Mouse (Mus musculus) thymus, adult 2 months (tissue): Measurements from ENCODE around the gene Kcna7. TPM values are rescaled to one million over a fixed set of nuclear protein-coding genes. Genes with fewer than 3 reads are reported as not detected.

Source experiments
- DNase-seq: peaks from one replicate; pipeline ENCODE4 v3.0.0; 2021
- H3K27ac ChIP-seq: fragments of 200-500 bp; 2 replicates; pipeline ENCODE4 v1.5.1; 2012; ENCODE audit warnings: low read length, control low read depth; ENCODE audit not compliant: control insufficient read depth, insufficient read depth
- H3K27me3 ChIP-seq: fragments of 200-500 bp; 2 replicates; pipeline ENCODE4 v1.6.1; 2012; ENCODE audit warnings: mild to moderate bottlenecking, low read length, moderate library complexity, mixed read lengths; ENCODE audit not compliant: control insufficient read depth, insufficient read depth
- H3K36me3 ChIP-seq: fragments of 200-500 bp; 2 replicates; pipeline ENCODE4 v1.6.1; 2012; ENCODE audit warnings: mild to moderate bottlenecking, low read length, moderate library complexity; ENCODE audit not compliant: control insufficient read depth, insufficient read depth
- H3K4me1 ChIP-seq: fragments of 200-500 bp; replicated peaks from 2 replicates; pipeline ENCODE4 v1.6.1; 2012; ENCODE audit warnings: low read length; ENCODE audit not compliant: control insufficient read depth, insufficient read depth
- H3K4me3 ChIP-seq: fragments of 200-500 bp; 2 replicates; pipeline ENCODE4 v1.5.1; 2012; ENCODE audit warnings: mild to moderate bottlenecking, low read length, control low read depth, moderate library complexity; ENCODE audit not compliant: control insufficient read depth, insufficient read depth
- CTCF ChIP-seq: fragments of 200-500 bp; IDR thresholded peaks from 2 replicates; pipeline ENCODE4 v1.5.1; 2012; ENCODE audit warnings: mild to moderate bottlenecking, control low read depth, low read length, moderate library complexity, borderline replicate concordance; ENCODE audit not compliant: control insufficient read depth, poor library complexity, insufficient read depth; ENCODE audit errors: extremely low read depth
- POLR2A ChIP-seq: fragments of 200-500 bp; IDR thresholded peaks from 2 replicates; pipeline ENCODE4 v1.6.1; 2012; ENCODE audit warnings: mild to moderate bottlenecking, low read length, control low read depth, moderate library complexity; ENCODE audit not compliant: control insufficient read depth, poor library complexity, insufficient read depth; ENCODE audit errors: extremely low read depth
- WGBS: fragments of 180-500 bp; shearing (Covaris S2); methylation state at CpG from one replicate; pipeline ENCODE4 v1.1.7; 2018; 5-methylcytosine and 5-hydroxymethylcytosine counted together
- polyA plus RNA-seq: library from polyadenylated mRNA; depleted of rRNA; stranded (reverse); fragments of >200 nt; gene quantifications from 2 replicates; pipeline ENCODE4 v1.2.3, GENCODE M21; 2012

Gene Kcna7
- polyA plus RNA-seq, 1 experiment = 1.1 TPM

- peaks cover 45% of the 10 kb centered on the region for H3K36me3 ChIP-seq
- WGBS = 89% methylated on average over 6 of the region's 6 CpGs
These were observed 15.1 kb downstream of the Kcna7 start, which contains the start of gene Lhb for GRCm38 (mm10) chr7:45420615-45420919. Lhb (plus strand) TSS chr7:45420820.

GRCm38 (mm10) chr7:45421194-45421593 is 15.7 kb downstream of the Kcna7 start:
- WGBS = over 99% methylated on average over 14 of the region's 14 CpGs

More at GRCm38 (mm10) chr7:45420615-45420919, 15.1 kb downstream of the Kcna7 start, which contains the start of gene Lhb:
- H3K4me1 ChIP-seq = peaks cover 3% of the 10 kb centered on the region
- no peak within 1 kb of the TSS for H3K27ac ChIP-seq
- no peak for TF ChIP-seq CTCF
- TF ChIP-seq POLR2A = no peak
- H3K27me3 ChIP-seq = peaks cover 10% of the 10 kb centered on the region; the same call in 1 of the 2 replicates
- DNase-seq = no peak
- no peak within 1 kb of the TSS for H3K4me3 ChIP-seq

GRCm38 (mm10) chr7:45426556-45426955 is 21.1 kb downstream of the Kcna7 start:
- whole genome bisulfite sequencing = 94% methylated on average over 8 of the region's 8 CpGs

More at GRCm38 (mm10) chr7:45421194-45421593, 15.7 kb downstream of the Kcna7 start:
- peaks cover 5% of the 10 kb centered on the region; the same call in 1 of the 2 replicates for H3K27me3 ChIP-seq
- TF ChIP-seq POLR2A (no peak), CTCF (no peak)
- no peaks in the 10 kb centered on the region for H3K4me1 ChIP-seq
- peaks cover 45% of the 10 kb centered on the region for H3K36me3 ChIP-seq
- DNase-seq = no peak
- H3K4me3 ChIP-seq = no peak overlapping the region
- no peak overlapping the region for H3K27ac ChIP-seq

GRCm38 (mm10) chr7:45433835-45434202 is 28.4 kb downstream of the Kcna7 start:
- under 1% methylated on average over 7 of the region's 7 CpGs for WGBS
- Histone ChIP-seq H3K36me3 (peaks cover 7% of the 10 kb centered on the region), H3K4me1 (peaks cover 22% of the 10 kb centered on the region), H3K27me3 (no peaks in the 10 kb centered on the region), H3K27ac (peak overlapping the region; percentile 38; the same call in 1 of the 2 replicates), H3K4me3 (peak overlapping the region; percentile 74)
- DNase-seq = no peak
- TF ChIP-seq CTCF (no peak), POLR2A (0 out of 2 replicates have a peak, but pooled peaks have one; percentile 10)

More at GRCm38 (mm10) chr7:45426556-45426955, 21.1 kb downstream of the Kcna7 start:
- TF ChIP-seq POLR2A (no peak), CTCF (no peak)
- H3K4me3 ChIP-seq = no peak overlapping the region
- no peaks in the 10 kb centered on the region for H3K4me1 ChIP-seq
- no peaks in the 10 kb centered on the region for H3K27me3 ChIP-seq
- no peak for DNase-seq
- H3K36me3 ChIP-seq = peaks cover 50% of the 10 kb centered on the region
- H3K27ac ChIP-seq = no peak overlapping the region

GRCm38 (mm10) chr7:45434203-45435015 is 29.0 kb downstream of the Kcna7 start, which contains the start of gene Gys1:
Gys1 (plus strand) TSS chr7:45434844.
- Histone ChIP-seq H3K4me3 (peak within 1 kb of the TSS; percentile 74), H3K27me3 (no peaks in the 10 kb centered on the region), H3K27ac (peak within 1 kb of the TSS; percentile 77; the same call in 1 of the 2 replicates), H3K36me3 (peaks cover under 1% of the 10 kb centered on the region; the same call in 1 of the 2 replicates), H3K4me1 (peaks cover 22% of the 10 kb centered on the region)
- peak; percentile 100 for DNase-seq
- TF ChIP-seq POLR2A (peak; percentile 16), CTCF (peak; percentile 97)
- WGBS = under 1% methylated on average over 45 of the region's 45 CpGs

GRCm38 (mm10) chr7:45435038-45435437 is 29.6 kb downstream of the Kcna7 start:
- 6% methylated on average over 16 of the region's 16 CpGs for WGBS
- no peak for TF ChIP-seq CTCF
- TF ChIP-seq POLR2A = no peak
- Histone ChIP-seq H3K36me3 (no peaks in the 10 kb centered on the region), H3K4me1 (peaks cover 22% of the 10 kb centered on the region), H3K27me3 (no peaks in the 10 kb centered on the region), H3K4me3 (peak overlapping the region; percentile 53), H3K27ac (no peak overlapping the region)
- no peak for DNase-seq
